Mouse (Mus musculus): ENCODE results near the gene Gjb2. TPM values are rescaled to one million over a fixed set of nuclear protein-coding genes. Genes with fewer than 3 reads are reported as not detected.

Gjb2 gene
- total RNA-seq (2015) (0.11 TPM in 1 of 2 replicates, not detected in the other), total RNA-seq (2017) (0.11 TPM in 1 of 2 replicates, not detected in the other)

- ATAC-seq (ENCODE audit: poor library complexity, severe bottlenecking), result no peak
Measured at GRCm38 (mm10) chr14:57104106-57105023, at the start of gene Gjb2. Gene Gjb2 (minus strand): TSS chr14:57104702.

- no peak for ATAC-seq (ENCODE audit: poor library complexity, severe bottlenecking)
Measured at GRCm38 (mm10) chr14:57145741-57146140, 41.2 kb upstream of the Gjb2 start.

GRCm38 (mm10) chr14:57135265-57135664 is 30.8 kb upstream of the Gjb2 start:
- ATAC-seq (ENCODE audit: poor library complexity, severe bottlenecking), result no peak

- no peak for ATAC-seq (ENCODE audit: poor library complexity, severe bottlenecking)
Measured at GRCm38 (mm10) chr14:57133161-57133661, 28.7 kb upstream of the Gjb2 start, which contains the start of gene Gjb6. Gene Gjb6 (minus strand): TSS chr14:57133611.

GRCm38 (mm10) chr14:57127383-57127782 is 22.9 kb upstream of the Gjb2 start:
- no peak for ATAC-seq (ENCODE audit: poor library complexity, severe bottlenecking)

- no peak for ATAC-seq (ENCODE audit: poor library complexity, severe bottlenecking)
Measured at GRCm38 (mm10) chr14:57122295-57122694, 17.8 kb upstream of the Gjb2 start.

GRCm38 (mm10) chr14:57115823-57116544 is 11.5 kb upstream of the Gjb2 start, which contains the start of gene Gm4491:
Gene Gm4491 (minus strand): TSS chr14:57115883.
- ATAC-seq (ENCODE audit: poor library complexity, severe bottlenecking), result no peak

GRCm38 (mm10) chr14:57109194-57109593 is 4.7 kb upstream of the Gjb2 start:
- ATAC-seq (ENCODE audit: poor library complexity, severe bottlenecking), result no peak

- ATAC-seq (ENCODE audit: poor library complexity, severe bottlenecking), result no peak
Measured at GRCm38 (mm10) chr14:57107916-57108315, 3.4 kb upstream of the Gjb2 start.

- no peak for ATAC-seq (ENCODE audit: poor library complexity, severe bottlenecking)
Measured at GRCm38 (mm10) chr14:57107091-57107490, 2.6 kb upstream of the Gjb2 start.

- no peak for ATAC-seq (ENCODE audit: poor library complexity, severe bottlenecking)
Measured at GRCm38 (mm10) chr14:57105721-57106120, 1.2 kb upstream of the Gjb2 start.

GRCm38 (mm10) chr14:57105111-57105510 is 609 bp upstream of the Gjb2 start:
- ATAC-seq (ENCODE audit: poor library complexity, severe bottlenecking), result no peak

GRCm38 (mm10) chr14:57103711-57104105 is 794 bp downstream of the Gjb2 start:
- ATAC-seq (ENCODE audit: poor library complexity, severe bottlenecking), result no peak

GRCm38 (mm10) chr14:57103121-57103520 is 1.4 kb downstream of the Gjb2 start:
- ATAC-seq (ENCODE audit: poor library complexity, severe bottlenecking), result no peak

- ATAC-seq (ENCODE audit: poor library complexity, severe bottlenecking), result no peak
Measured at GRCm38 (mm10) chr14:57101623-57102022, 2.9 kb downstream of the Gjb2 start.

GRCm38 (mm10) chr14:57095855-57096254 is 8.6 kb downstream of the Gjb2 start:
- ATAC-seq (ENCODE audit: poor library complexity, severe bottlenecking), result no peak

GRCm38 (mm10) chr14:57093029-57093428 is 11.5 kb downstream of the Gjb2 start:
- peak; percentile 62 for ATAC-seq (ENCODE audit: poor library complexity, severe bottlenecking)

GRCm38 (mm10) chr14:57090001-57090400 is 14.5 kb downstream of the Gjb2 start:
- ATAC-seq (ENCODE audit: poor library complexity, severe bottlenecking), result no peak

- no peak for ATAC-seq (ENCODE audit: poor library complexity, severe bottlenecking)
Measured at GRCm38 (mm10) chr14:57089107-57089506, 15.4 kb downstream of the Gjb2 start.

- no peak for ATAC-seq (ENCODE audit: poor library complexity, severe bottlenecking)
Measured at GRCm38 (mm10) chr14:57084180-57084668, 20.3 kb downstream of the Gjb2 start.

GRCm38 (mm10) chr14:57082863-57083262 is 21.6 kb downstream of the Gjb2 start:
- ATAC-seq (ENCODE audit: poor library complexity, severe bottlenecking), result no peak

All from megakaryocyte, adult 5-6 weeks (primary cell).